Mouse (Mus musculus): ENCODE measurements around the gene Spaca6.
"Not testable (repeated sequence)": the region's sequence is repeated elsewhere in the genome, so short reads cannot be mapped to it uniquely, and the experiment has no call there.

The Spaca6 gene

DNA sequence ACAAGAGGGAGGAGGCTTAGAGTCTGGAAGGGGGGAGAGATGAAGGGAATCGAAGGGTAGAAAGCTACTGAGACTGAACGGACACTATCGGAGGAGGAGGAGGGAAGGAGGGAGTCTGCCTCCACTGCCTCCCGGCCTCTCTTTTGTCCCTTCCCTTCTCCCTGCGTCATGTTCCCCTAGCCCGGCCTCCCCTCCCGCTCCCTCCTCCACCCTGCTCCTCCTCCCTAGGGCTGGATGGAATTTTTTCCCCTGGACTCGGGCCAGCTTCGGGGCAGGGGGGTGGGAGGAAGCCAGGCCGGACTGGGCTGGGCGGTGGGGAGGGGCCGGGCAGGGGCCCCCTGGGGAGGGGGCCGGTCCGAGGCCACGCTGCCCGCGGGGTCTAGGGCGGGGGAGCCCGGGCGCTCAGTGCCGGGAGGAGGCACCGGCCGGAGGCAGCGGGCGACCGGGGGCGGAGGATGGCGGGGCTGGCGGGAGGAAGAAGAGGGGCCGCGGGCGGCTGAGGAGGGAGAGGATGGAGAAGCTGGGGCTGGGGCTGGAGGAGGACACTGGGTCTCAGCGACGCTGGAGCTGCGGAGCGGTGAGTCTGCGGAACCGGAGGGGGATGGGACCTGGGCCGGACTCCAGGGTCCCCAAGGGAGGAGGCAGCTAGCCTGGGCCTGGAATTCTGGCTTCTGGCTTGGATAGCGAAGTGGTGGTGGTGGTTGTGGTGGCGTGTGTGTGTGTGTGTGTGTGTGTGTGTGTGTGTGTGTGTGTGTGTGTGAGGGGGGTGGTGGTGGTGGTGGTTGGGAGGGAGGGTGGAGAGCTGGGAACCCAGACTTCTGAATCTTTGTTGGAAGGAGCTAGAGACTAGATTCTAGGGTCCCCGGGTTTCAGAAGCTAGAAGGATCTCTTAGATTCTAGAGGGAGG lies at the start of gene Spaca6:
Gene Spaca6, plus strand, starts transcription at position 408 of the 907 bp plus-strand sequence.
- no peak for DNase-seq

DNA sequence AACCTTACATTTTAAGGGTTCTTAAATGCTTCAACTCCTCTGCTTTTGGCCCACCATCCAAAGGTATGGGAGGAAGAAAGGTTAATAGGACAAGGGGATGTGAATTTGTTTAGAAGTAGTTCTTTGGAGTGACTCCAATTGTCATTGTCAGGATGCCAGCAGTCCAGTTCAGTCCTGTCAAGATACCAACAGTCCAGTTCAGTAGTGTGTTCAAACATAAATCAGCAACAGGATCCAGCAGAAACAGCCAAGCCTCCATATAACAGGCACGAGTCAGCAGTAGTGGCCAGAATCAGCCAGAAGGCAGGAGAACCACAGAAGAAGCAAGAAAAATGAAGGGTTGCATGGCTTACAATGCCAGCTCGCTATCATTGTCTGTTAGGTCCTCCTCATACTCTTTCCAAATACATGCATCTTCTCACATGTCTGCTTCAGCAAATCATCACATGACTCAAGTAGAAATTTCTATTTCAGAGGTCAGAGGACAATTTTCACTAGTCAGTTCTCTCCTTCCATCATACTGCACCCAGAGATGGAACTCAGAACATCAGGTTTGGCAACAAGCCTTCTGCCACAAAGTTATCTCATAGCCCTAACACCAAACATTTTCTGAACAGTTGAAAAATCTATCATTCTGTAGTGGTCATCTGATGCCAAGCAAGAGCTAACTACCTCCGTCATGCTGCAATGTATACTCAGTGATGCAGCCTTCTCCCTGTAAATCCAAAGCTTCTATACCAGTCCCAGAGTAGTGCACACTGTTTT lies 35.9 kb upstream of the Spaca6 start:
- no peak for DNase-seq

DNA sequence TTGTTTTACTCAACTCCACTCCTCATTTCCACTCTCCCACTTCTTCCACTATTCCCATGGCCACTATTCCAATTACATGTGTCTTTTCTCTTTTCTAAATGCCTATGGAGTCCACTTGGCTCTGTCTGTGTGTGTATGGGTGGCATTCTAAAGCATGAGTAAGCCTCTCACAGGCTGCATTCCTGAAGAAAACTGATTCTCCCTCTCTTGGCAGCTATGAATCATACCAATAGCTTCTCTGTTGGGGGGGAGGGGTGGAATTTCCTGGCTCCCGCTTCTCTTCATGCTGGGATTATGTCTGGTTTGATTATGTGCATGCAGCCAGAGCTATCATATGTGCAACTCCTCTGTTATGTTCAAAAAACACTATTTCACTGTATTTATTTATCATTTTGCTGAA lies 34.4 kb upstream of the Spaca6 start:
- DNase-seq: no peak

DNA sequence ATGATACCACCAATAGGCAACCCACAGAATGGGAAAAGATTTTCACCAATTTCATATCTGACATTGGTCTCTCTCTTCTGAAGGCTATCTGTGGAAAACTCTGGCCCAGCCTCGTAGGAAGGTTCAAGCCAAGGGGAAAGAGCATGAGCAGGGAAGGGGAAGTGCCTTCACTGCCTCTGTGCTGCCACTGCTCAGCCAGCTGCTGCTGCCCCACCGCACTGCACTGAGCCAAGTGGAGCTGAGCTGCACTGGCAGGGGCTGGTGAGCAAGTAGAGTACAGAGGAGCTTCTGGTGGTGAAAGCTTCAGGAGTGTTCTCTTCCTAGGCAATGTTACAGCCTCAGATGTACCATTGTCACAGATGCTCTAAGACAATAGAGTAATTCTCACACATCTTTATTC lies 31.4 kb upstream of the Spaca6 start:
- no peak for DNase-seq

DNA sequence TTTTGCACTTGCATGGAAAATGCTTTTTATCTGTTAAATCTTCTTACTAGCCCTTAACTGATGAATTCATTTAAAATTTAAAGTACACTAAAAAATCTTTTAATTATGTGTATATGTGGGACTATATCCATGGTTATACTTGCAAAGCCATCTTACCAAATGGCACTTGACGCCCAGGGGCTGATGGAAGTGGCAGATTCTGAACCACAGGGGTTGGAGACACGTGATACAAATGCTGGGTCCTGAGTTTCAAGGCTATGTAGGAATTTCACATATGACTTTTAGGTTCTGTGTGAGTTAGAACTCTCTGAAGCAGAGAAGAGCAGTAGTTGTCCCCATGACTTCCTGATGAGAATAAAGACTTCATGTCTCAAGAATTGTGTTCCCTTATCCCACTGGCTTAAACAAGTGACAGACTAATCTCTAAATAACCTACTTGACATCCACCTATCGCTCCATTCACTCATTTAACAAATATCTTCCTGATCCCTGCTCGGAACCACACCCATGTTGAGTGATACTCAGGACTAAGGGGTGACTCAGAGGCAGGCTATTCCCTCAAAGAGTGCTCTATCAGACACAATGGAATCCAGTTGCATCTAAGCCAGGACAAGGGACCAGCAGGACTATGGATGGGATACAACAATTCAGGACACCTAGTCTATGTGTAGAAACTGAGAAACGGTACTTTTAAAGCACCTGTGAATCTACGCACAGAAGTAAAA lies 3.2 kb upstream of the Spaca6 start:
- no peak for DNase-seq

DNA sequence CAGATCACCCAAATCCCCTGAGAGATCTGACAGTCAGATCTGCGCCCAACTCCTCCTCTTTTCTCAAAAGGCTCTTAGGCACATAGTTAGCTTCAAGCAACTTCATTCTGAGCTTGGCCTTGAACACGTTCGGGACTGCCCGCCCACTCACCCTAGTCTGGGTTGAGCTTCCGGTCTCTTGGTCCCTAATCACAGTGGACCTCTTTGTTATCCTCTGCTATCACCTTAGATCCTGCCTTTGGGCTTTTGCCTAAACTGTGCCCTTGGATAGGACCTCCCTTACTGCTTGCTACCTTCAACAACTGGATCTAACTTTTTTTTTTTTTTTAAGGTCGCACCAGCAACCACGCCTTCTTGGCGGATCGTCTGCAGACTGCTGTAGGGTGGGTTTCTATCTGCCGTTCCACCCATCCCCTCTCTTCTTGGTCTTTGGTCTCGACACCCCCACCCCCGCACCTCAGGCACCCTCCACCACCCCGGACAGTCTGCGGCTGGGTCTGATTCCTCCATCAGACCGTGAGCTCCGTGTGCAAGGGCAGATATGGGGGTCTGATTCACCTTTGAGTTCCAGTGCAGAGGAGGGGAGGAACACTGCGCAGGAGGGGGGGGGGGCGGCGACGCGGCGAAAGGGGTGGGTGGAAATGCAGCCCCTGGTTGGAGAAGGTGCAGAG lies 902 bp upstream of the Spaca6 start:
- no peak for DNase-seq

DNA sequence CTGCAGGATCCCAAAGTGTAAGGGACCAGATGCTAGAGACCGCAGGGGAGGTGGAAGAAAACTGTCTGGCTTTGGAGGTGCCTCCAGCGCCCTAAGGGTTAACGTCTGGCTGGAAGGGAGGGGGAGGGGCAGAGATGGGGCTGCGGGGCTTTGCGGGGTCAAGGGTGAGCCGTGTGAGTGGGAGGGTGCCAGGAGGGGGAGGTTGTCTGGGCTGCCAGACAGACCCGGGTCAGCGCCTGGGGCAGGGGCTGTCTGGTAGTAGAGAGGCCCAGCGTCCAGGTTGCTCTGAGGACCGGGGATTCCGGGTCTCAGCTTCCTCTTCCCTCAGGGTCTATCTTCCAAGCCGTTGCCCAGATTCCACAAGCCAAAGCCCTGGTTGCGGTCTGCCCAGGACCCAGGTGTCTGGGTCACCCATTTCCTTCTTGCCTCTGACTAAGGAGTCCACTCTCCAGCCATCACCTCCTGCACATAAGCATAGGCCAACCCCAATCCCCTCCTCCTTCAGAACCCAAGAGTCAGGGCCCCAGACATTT lies 766 bp downstream of the Spaca6 start:
- no peak for DNase-seq

DNA sequence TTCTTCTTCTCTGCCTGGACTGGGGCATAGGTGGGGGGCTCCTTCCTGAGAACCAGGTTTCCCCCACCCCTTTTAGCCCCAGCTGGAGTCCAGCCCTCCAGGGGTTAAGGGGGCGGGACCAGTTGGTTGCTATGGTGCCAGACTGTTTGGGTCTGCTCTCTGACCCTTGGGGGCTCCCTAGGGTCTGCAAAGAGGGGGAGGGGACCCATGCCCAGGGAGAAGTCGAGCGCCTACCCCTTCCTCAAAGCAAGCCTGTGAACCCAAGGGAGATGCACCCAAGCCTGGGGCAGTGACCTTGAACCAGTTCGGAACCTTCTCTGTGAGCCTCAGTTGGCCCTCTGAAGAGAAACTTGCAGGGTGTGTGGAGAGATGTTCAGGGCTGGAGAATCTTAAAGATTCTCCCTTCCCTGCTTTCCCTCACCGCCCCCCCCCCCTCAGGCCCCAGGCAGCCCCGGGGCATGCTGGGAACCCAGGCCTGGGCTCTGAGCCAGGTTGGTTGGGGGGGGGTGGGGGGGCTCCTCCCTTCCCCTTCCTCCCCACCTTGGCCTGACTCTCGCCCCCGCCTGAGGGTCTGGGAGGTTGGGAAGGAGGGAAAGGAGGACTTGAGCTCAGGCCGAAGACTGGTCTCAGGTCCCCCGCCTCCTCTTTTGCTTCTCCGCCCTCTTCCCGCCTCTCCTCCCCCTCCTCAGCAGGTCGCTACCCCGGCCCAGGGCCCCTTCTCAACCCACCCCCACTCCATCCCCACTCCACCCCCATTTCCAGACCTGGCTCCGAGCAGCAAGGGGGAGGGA lies 1.4 kb downstream of the Spaca6 start:
- DNase-seq: no peak

DNA sequence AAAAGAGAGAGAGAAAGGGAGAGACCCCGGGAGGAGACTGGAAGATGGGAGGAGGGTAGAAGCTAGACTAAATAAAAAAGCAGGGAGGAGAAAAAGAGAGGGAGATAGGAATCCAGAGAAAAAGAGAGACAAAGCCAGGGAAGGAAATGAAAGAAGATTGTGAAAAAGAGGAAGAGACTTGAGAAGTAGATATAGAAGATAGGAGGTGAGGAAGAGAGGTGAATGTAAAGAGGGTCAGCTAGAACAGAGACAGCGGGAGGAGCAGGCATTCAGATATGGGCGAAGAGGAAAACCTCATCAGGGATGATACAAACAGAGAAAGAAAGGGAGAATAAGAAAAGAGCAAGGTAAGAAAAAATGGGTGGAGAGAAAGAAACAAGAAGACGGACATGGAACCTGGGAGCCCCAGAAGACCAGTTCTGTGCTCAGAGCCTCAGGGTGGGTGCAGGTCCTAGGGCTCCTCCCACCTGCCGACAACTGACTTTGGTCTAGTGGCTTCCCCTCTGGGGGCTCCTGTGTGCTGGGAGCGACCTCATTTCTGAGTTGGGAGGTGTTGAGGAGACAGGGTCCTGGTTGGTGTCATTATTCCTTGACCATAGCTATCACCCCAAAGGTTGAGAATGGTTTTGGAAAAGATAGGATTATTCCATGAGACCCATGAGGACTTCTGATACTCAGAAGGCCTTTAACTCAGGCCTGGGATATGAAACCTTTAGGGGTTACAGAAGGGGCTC lies 2.3 kb downstream of the Spaca6 start:
- DNase-seq: no peak

DNA sequence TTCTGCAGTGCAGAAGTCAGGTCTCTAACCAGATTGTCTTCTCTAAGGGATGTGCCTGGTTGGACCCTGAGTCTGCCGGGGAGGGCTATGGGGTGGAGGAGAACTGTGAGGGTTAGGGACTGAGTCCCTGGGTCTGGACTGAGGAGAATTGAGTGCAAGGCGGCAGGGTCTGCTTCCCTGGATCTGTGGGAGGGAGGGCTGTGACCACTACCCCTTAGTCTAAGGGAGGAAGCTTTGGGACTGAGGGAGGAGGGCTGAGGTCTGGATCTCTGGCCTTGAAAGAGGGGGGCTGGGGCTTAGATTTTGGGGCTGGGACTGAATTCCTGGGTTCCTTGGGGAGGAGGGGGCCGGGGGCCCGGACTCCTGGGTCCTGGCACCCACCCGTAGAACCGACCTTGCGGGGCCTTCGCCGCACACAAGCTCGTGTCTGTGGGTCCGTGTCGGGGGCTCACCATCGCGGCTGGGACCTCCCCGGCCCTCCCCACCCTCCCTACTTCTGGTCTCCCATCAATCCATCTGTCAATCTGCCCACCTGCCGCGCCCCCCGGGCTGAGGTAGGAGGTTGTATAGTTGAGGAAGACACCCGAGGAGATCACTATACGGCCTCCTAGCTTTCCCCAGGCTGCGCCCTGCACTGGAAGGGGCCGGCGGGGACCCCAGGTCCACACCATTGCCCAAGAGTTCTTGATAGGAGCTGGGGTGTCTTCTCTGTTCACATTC lies 3.0 kb downstream of the Spaca6 start:
- DNase-seq: no peak

DNA sequence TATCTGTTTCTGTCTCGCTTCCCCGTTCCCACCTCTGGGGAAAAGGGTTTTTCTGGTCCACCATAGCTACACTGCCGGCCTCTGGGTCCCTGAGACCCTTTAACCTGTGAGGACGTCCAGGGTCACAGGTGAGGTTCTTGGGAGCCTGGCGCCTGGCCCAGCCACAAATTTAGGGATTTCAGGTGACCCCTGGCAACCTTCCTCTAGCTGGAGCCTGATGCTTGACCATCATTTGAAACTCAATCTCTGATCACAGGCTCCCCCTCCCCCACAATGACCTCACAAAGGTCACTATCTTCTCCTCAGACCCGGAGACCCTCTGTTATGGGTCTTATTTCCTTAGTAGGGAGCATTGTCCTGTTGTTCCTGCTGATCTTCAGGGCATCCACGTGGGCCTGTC lies 3.8 kb downstream of the Spaca6 start:
- no peak for DNase-seq

DNA sequence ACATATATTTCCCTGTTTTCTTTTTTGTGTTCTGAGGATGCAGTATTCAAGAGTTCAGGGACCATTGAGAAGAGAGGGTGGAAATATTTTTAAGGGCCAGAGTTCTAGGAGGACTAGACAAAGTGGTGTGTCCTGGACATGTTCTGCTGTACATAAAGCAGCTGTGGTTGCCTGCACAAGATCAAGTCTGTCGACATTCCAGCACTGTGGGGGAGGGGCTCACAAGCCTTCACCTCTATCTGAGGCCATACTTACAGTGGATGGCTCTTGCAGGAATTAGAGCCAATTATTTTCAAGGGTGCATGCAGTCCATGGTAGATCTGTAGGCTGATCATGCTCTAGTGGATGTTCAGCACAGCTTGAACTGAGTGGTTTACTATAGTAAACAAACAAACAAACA lies 7.9 kb downstream of the Spaca6 start:
- DNase-seq: no peak

DNA sequence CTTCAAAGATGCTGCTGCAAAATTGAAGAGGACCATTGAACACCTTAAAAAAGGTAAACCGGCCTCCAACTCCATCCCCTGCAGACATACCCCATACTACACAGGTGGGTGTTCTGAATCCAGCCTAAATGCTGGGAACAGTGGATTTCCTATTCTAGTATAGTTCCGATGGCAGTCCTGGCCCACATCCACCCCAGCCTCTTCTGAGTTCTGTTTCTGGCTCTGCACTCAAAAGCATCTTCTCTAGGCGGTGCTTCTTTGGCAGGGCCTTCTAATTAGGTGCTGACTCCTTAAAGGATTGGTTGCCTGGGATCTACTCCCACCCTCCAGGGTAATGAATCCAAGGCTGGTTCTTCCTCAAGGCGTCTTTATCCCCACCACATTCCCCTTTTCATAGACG lies 9.1 kb downstream of the Spaca6 start:
- no peak for DNase-seq

DNA sequence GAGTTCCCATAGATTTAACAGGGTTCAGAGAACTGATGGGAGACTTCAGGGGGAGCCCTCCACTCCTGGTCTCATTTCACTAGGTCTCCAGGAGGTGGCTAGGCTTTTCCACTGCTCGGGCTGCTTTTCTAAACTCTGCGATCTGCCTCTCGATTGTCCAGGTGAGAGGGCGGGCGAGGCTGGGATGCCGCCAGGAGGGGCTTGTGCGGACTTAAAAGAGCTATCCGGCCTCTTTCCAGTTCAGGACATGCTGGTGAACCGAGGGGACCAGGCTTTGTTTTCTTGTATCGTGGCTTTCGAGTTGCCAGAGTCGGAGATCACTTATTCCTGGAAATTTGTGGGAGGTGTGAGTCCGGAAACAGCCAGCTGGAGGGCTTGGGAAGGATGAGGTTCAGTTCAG lies 10.5 kb downstream of the Spaca6 start:
- DNase-seq: no peak

DNA sequence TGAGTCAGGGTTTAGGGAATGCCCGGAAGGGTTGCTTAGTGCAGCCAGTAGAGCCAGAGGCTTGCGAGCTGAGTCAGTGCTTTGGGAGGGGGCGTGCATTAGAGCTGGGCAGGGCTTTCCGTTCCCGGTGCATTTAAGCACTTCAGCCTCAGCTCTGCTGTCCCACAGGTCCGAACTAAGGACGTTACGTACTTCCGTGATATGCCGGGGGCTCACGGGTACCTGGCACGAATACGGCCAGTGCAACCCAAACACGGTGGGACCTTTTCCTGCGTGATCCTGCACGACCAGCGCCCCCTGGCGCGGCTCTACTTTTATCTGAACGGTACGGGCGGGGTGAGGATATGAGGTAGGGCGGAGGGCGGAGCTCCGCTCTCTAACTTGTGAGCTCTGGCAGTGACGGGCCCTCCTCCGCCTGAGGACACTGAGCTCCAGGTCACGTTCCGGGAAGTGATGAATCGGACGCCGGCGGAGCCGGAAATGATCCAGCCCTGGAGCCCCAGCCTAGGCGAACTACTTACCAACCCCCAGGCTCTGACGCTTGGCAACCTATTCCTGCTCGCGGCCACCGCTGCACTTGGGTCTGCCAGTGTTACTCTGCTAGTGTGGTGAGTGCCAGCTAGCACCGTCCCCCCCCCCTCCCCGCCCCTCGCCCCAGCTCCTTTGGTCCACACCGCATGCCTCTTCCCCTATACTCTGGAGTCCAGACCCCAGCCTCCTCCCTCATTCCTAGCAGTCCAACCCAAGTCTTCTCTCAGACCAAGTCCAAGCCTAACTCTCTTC lies 11.2 kb downstream of the Spaca6 start:
- DNase-seq: peak; percentile 96

DNA sequence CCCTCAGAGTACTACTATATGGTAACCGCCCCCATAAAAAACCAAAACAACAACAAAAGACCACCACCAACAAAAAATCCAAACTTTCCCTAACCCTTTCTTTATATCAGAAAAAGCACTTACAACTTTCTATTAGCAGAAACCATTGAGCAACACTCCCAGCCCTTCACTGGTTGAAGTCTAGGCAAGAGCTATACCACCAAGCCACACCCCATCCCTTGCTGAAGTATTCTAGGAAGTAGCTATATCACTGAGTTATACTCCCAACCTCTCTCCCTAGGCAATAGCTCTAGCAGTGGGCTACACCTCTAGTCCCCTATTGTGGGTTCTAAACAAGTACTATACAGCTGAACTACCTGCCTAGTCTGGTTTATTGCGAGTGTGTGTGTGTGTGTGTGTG lies 12.3 kb downstream of the Spaca6 start:
- no peak for DNase-seq

DNA sequence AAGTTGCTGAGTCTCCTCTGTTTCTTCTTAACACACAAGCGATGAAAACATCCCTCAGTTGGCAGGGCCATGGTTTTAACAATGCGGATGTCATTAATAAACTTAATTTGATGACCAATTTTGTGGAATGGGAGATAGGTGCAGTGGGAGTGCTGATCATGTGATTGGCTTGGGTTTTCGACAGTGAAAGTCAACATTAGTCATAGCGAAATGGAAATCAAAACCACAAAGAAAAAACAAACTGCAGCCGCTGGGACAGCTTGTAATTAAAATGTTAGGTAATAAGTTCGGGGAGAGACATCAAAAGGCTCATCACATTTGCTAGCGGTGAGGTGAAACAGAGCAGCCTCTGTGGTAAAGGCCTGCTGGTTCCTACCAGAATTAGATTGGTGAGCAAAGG lies 13.8 kb downstream of the Spaca6 start:
- DNase-seq: no peak

DNA sequence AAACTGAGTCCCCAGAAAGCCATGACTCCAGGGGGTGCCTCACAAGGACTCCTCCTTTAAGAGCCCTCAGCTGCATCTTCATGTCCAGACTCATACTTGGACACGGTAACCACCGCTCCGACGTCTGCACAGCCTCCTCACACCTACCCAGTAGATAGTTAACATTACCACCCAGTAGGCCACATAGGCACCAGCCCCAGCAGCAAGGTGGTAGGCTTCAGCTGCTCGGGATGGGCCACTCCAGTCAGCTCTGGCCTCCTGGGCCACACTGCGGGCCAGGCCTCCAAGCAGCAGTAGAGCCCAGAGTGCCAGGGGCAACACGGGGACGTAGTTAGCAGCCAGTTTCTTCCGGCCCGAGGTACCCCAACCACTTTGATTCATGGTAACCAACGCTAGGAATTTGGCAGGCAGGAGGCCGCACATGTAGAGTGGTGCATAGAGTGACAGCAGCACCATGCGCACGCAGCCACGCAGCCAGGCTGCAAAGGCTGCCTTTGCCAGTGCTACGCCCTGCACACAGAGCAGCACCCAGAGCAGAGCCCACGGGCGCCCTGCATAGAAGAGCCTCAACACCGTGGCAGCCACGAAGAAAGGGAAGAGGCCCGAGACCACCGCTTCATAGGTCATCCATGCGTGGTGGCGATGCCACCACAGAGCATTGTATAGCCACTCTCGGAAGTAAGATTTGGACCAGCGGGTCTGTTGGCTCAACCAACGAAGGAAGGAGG lies 16.7 kb downstream of the Spaca6 start:
- DNase-seq: no peak

DNA sequence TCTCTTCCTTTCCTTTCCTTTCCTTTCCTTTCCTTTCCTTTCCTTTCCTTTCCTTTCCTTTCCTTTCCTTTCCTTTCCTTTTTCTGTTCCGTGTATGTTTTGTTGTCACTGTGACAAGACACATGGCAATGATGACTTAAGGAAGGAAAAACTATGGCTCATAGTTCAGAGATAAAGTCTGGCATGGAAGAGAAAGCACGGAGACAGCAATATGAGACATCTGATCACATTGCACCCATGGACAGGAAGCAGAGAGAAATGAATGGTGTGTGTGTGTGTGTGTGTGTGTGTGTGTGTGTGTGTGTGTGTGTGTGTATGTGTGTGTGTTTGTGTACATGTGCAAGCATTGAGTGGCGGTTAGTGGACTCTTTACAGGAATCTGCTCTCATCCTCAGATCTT lies 17.6 kb downstream of the Spaca6 start:
- not testable (repeated sequence) for DNase-seq

Measured in thymus, postnatal 25 days (tissue).